Mouse (Mus musculus): Measurements from ENCODE around the gene Mettl17.

Mettl17 gene

GRCm38 (mm10) chr14:51929309-51929943 lies 44.8 kb downstream of the Mettl17 start:
- peak; percentile 64 for DNase-seq (ENCODE audit: low read depth, low spot score)

- DNase-seq (ENCODE audit: low read depth, low spot score), result no peak
Measured at GRCm38 (mm10) chr14:51929968-51930367, 45.3 kb downstream of the Mettl17 start.

- DNase-seq (ENCODE audit: low read depth, low spot score), result no peak
Measured at GRCm38 (mm10) chr14:51930824-51931223, 46.2 kb downstream of the Mettl17 start.

GRCm38 (mm10) chr14:51932092-51933020 lies 47.7 kb downstream of the Mettl17 start:
- DNase-seq (ENCODE audit: low read depth, low spot score), result no peak

- DNase-seq (ENCODE audit: low read depth, low spot score), result no peak
Measured at GRCm38 (mm10) chr14:51939005-51939404, 54.4 kb downstream of the Mettl17 start.

- DNase-seq (ENCODE audit: low read depth, low spot score), result no peak
Measured at GRCm38 (mm10) chr14:51940944-51941560, 56.4 kb downstream of the Mettl17 start.

GRCm38 (mm10) chr14:51941577-51941976 lies 56.9 kb downstream of the Mettl17 start:
- no peak for DNase-seq (ENCODE audit: low read depth, low spot score)

- no peak for DNase-seq (ENCODE audit: low read depth, low spot score)
Measured at GRCm38 (mm10) chr14:51942236-51942635, 57.6 kb downstream of the Mettl17 start.
